Mouse (Mus musculus) bone marrow macrophage, adult 2 months (primary cell): ENCODE data around the gene Ascl3.

Experiments used
- CTCF ChIP-seq: IDR thresholded peaks from 2 replicates; pipeline ENCODE4 v1.5.1; 2012; ENCODE audit warnings: low read depth, mild to moderate bottlenecking, low read length, moderate library complexity
- POLR2A ChIP-seq: IDR thresholded peaks from 2 replicates; pipeline ENCODE4 v1.6.1; 2012; ENCODE audit warnings: mild to moderate bottlenecking, low read depth, low read length, borderline replicate concordance

GRCm38 (mm10) chr7:109739822-109740370, 8.4 kb upstream of the Ascl3 start:
- TF ChIP-seq CTCF, result no peak
- TF ChIP-seq POLR2A, result no peak
